Mouse (Mus musculus): ENCODE data around the gene Gm37240.

Gm37240 gene

GRCm38 (mm10) chr3:85397816-85398482, 489.4 kb downstream of the Gm37240 start:
- DNase-seq (ENCODE audit: low spot score), result no peak

DNA sequence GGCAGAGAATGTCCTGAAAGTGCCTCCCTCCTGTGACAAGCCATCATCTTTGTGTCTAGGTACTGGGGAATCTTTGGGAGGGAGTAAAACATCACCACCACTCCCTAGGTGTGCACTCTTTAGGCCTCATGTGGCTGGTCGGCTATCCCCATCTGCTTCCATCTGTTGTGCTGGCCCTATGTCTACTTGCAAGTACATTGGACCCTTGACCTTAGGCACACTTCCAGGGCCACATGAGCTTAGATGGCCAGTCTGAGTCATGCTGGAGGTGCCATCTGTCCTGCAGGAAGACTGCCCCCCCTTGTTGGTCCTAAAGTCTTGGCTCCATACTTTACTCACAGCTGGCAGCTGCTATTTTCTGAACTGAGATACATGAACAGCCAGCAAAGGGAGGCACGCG, 493.9 kb downstream of the Gm37240 start:
- DNase-seq (ENCODE audit: low spot score), result no peak

GRCm38 (mm10) chr3:85391756-85392155, 495.6 kb downstream of the Gm37240 start:
- no peak for DNase-seq (ENCODE audit: low spot score)

- no peak for DNase-seq (ENCODE audit: low spot score)
Measured at GRCm38 (mm10) chr3:85391111-85391510, 496.2 kb downstream of the Gm37240 start.

GRCm38 (mm10) chr3:85385371-85385770, 501.9 kb downstream of the Gm37240 start:
- DNase-seq (ENCODE audit: low spot score), result no peak

- no peak for DNase-seq (ENCODE audit: low spot score)
Measured at GRCm38 (mm10) chr3:85383330-85383729, 504.0 kb downstream of the Gm37240 start.

DNA sequence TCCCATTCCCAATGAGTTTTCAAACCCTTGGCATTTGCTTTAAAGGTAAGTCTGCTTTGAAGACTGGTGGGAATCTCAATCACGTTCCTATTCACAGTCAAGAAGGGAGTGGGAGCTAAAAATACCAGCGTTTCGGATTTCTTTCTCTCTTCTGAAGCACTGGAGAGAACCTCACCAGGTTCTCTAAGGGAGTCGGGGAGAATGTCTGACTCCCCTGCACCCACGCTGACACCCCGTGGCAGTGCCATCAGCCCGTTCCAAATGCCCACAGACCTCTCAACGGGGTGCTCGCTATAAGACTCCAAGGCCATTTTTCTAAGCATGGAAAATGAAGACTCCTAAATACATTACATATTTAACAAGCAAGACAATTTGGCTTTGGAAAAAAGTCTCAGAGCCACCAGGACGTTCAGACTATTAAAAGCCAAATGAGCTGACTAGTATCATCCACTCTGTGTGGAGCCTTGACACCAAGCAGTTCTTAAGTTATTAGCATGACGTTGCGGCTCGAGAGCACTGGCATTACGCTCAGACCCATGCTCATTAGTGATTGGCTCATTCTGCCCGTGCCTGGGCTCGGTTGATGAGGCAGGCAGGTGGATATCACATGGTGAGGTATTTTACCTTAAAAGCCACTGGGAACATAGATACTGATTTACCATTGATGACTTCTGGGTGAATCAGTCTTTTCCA, 508.5 kb downstream of the Gm37240 start:
- DNase-seq (ENCODE audit: low spot score), result no peak

DNA sequence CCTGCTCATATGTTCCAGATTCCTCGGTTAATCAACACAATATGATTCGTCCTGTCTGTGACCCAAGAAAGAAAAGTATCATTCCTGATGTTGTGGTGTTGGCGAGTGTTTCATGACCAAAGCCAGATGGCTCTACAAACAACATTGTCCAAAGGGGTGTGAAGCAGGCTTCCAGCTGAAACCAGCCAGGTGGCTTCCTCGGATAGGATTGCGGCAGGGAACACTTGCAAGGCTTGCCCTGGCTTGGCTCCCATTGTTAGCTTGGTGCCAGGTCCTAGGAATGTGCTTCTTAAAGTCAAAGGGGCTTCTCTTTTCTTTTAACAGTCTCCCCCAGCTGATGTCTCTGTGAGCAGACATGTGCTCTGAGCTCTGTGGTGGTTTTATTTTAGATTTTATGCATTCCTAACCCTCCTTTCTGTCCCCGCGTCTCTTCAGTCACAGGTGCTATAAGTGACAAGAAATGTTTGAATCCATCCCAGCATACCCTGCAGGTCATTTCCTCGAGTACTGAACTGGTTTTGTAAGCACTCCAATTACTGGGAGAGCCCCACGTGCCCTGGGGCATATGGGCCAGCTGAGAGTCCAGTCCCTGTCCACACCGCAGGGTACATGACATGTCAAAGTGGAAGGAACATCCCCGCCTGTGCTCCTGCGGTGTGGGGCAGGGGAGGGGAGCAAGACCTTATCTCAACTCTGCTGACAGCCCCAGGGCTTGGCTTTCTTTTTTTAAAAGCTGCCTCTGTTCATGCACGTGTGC, 509.2 kb downstream of the Gm37240 start:
- no peak for DNase-seq (ENCODE audit: low spot score)

GRCm38 (mm10) chr3:85377505-85377904, 509.8 kb downstream of the Gm37240 start:
- no peak for DNase-seq (ENCODE audit: low spot score)

- no peak for DNase-seq (ENCODE audit: low spot score)
Measured at GRCm38 (mm10) chr3:85376541-85376940, 510.8 kb downstream of the Gm37240 start.

GRCm38 (mm10) chr3:85373039-85373438, 514.3 kb downstream of the Gm37240 start:
- DNase-seq (ENCODE audit: low spot score), result peak; percentile 52

GRCm38 (mm10) chr3:85369847-85370246, 517.5 kb downstream of the Gm37240 start:
- DNase-seq (ENCODE audit: low spot score), result no peak

- peak; percentile 9 for DNase-seq (ENCODE audit: low spot score)
Measured at GRCm38 (mm10) chr3:85369157-85369556, 518.2 kb downstream of the Gm37240 start.

DNA sequence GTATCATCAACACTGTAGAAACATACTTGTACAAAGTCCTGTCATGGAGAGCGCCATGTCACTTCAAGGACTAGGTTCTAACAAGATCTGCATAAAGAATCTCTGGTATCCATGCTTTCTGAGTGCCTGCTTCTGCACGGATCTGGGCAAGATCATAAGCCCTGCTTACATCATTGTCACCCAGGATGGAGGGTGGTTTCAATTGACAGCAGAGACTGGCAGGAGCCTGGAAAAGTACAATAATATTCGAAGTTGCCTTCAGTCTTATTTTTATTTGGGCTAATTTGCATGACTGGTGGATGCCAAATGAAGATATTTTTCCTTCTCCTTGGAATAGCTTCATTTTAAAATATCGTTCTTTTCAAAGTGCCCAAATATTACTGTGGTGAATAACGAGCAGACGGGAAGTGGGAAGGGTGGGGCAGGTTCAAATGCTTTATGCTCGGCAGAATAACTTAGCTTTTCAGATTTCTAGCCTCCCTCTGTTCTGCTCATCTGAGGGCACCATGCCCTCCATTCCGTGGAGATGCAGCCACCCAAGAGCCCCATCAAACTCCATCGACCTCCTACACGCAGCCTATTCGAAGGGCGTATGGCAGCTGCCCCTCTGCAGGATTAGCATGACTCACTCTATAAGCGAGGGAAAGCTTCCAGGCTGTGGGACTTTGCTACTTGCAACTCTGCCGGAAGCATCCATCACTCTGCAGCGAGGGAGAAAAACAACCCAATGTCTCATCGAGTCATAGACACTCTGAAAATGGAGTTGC, 518.8 kb downstream of the Gm37240 start:
- DNase-seq (ENCODE audit: low spot score), result no peak

GRCm38 (mm10) chr3:85364591-85365343, 522.6 kb downstream of the Gm37240 start:
- DNase-seq (ENCODE audit: low spot score), result no peak

DNA sequence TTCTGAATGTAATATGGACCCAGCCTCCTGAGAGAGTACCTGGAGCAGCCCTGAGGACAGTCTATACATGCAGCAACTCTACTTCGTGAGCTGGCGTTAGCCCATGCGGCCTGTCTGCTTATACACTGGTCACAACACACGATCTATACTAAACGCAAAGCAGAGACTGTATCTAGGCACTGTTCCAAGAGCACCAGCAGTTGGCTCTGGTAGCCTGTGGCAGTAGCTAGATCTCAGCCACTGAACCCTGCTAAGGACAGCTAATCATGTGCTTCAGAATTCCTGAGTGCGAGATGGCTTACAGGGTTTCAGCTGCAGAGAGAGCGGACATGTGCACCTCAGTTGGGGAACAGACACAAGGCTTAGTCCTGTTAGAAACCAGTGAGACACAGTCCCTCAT, 524.4 kb downstream of the Gm37240 start:
- DNase-seq (ENCODE audit: low spot score), result no peak

DNA sequence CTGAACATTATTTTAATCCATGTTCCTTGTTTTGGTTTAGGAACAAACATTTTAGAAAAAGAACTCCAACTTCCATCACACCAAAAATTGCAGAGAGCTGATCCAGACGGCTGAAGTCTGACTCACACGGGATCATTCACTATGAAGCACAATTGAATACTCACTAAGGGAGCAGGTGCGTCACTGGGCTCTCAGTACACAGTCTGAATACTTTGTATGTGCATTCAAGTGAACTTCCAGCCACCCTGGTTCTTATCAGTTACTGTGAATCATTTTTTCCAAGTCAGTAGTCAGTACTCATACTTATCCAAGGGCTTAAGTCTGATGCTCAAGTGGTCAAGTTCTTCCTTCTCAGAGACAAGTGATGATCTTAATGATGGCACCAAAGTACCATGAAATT, 530.9 kb downstream of the Gm37240 start:
- no peak for DNase-seq (ENCODE audit: low spot score)

- DNase-seq (ENCODE audit: low spot score), result no peak
Measured at GRCm38 (mm10) chr3:85348021-85348420, 539.3 kb downstream of the Gm37240 start.

DNA sequence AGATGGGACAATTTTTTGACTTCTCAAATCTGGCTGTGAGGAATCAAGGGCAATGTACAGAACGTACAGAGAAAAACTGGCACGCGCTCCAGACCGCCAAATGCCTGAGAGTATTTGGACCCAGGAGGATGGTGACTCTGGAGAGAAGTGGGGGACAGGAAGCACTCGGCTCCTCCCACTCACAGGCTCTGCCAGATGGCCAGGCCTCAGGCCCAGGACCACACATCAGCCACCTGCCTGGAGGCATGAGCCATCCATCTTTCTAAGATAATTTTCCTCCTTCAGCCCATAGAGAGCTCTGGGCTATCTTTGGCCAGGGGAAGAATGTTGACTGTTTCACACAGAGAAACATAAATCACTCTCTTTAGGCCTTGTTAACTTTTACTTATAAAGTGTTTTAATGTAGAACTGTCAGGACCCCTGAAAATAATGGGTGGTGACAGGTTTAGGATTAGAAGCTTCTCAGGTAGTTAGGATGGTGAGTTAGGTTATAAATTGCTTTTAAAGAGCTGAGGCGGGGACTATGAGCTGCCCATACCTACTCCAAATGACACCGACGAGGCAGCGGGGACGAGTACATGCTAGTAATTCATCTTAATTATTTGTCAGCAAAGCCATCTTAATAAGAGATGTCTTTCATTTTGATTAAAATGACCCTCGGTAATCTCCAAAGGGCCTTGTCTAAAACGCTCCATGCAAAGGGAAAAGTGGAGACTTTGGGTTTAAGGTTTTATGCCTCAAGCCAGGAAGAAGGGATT, 546.0 kb downstream of the Gm37240 start:
- DNase-seq (ENCODE audit: low spot score), result no peak

DNA sequence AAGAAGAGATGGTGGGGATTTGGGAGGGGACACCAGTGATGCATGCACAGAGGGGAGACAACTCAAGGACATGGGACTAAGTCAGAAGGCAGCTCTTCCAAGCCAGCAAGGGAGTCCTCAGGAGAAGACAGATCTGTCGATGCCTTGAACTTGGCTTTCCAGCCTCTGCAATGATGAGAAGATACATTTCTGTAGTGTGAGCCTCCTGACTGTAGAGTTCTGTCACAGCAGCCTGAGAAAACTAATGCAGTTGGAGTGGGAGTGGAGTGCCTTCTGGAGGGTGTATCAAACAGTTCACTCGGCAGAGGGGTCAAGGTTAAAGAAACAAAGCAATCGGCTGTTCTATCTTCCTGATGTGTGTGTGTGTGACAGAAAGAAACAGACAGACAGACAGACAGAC, 546.8 kb downstream of the Gm37240 start:
- DNase-seq (ENCODE audit: low spot score), result peak; percentile 7

- no peak for DNase-seq (ENCODE audit: low spot score)
Measured at GRCm38 (mm10) chr3:85339926-85340325, 547.4 kb downstream of the Gm37240 start.
